Mouse (Mus musculus) midbrain, postnatal 0 days (tissue): ENCODE data around the gene D17H6S53E. TPM values are rescaled to one million over a fixed set of nuclear protein-coding genes. Genes with fewer than 3 reads are reported as not detected.

Experiments
- ATAC-seq: fragments of 200-750 bp; cut with Nextera tagmentation; 2 replicates; pipeline ENCODE4 v1.8.0; 2017; ENCODE audit warnings: moderate number of reproducible peaks, mild to moderate bottlenecking, moderate TSS enrichment, moderate library complexity; ENCODE audit not compliant: low FRiP score
- DNase-seq: peaks from one replicate; pipeline ENCODE4 v3.0.0-alpha.2; 2015; ENCODE audit warnings: low spot score
- H3K27ac ChIP-seq: fragments of 300-500 bp; sonication (generic); 2 replicates; pipeline ENCODE4 v1.5.1; 2014; ENCODE audit warnings: low read depth, mild to moderate bottlenecking, low read length, mixed read lengths
- H3K27me3 ChIP-seq: fragments of 300-500 bp; sonication (generic); 2 replicates; pipeline ENCODE4 v1.6.1; 2014; ENCODE audit warnings: low read length, control low read depth, mixed read lengths; ENCODE audit not compliant: insufficient read depth
- H3K36me3 ChIP-seq: fragments of 300-500 bp; sonication (generic); 2 replicates; pipeline ENCODE4 v1.6.1; 2014; ENCODE audit warnings: low read length, control low read depth, mixed read lengths; ENCODE audit not compliant: insufficient read depth
- H3K4me1 ChIP-seq: fragments of 300-500 bp; sonication (generic); 2 replicates; pipeline ENCODE4 v1.6.1; 2014; ENCODE audit warnings: mild to moderate bottlenecking, control low read depth, antibody characterized with exemption, low read length, mixed read lengths; ENCODE audit not compliant: insufficient read depth
- H3K4me2 ChIP-seq: fragments of 300-500 bp; sonication (generic); 2 replicates; pipeline ENCODE4 v1.6.1; 2014; ENCODE audit warnings: low read depth, mild to moderate bottlenecking, low read length, mixed read lengths; ENCODE audit not compliant: poor library complexity, severe bottlenecking
- H3K4me3 ChIP-seq: fragments of 300-500 bp; sonication (generic); 2 replicates; pipeline ENCODE4 v1.5.1; 2014; ENCODE audit warnings: low read depth, mild to moderate bottlenecking, low read length, moderate library complexity
- H3K9ac ChIP-seq: fragments of 300-500 bp; sonication (generic); replicated peaks from 2 replicates; pipeline ENCODE4 v1.6.1; 2014; ENCODE audit warnings: mild to moderate bottlenecking, low read length, moderate library complexity, mixed read lengths; ENCODE audit not compliant: poor library complexity, severe bottlenecking
- H3K9me3 ChIP-seq: fragments of 300-500 bp; sonication (generic); 2 replicates; pipeline ENCODE4 v1.6.1; 2016; ENCODE audit warnings: low read length, control low read depth
- CTCF ChIP-seq: IDR thresholded peaks from 2 replicates; pipeline ENCODE4 v1.5.1; 2016; ENCODE audit warnings: antibody characterized with exemption, mild to moderate bottlenecking
- WGBS: fragments of 180-500 bp; shearing (Covaris S2); extraction: QIAGEN DNeasy Blood & Tissue Kit; methylation state at CpG from one replicate; pipeline ENCODE4 v1.1.7; 2014; 5-methylcytosine and 5-hydroxymethylcytosine counted together
- polyA plus RNA-seq: library from polyadenylated mRNA; unstranded; fragments of >200 nt; fragmentation: Nextera tagmentation; extraction: Ambion mirVana; gene quantifications from 2 replicates; pipeline ENCODE4 v1.2.1, GENCODE M21; 2015
- total RNA-seq: library from RNA; depleted of rRNA; stranded (reverse); fragments of >200 nt; gene quantifications from 2 replicates; pipeline ENCODE4 v1.2.3, GENCODE M21; 2014

Gene D17H6S53E
- total and polyA plus RNA-seq, 2 experiments from 2014 or later = 9.6 to 28.0 TPM

DNA sequence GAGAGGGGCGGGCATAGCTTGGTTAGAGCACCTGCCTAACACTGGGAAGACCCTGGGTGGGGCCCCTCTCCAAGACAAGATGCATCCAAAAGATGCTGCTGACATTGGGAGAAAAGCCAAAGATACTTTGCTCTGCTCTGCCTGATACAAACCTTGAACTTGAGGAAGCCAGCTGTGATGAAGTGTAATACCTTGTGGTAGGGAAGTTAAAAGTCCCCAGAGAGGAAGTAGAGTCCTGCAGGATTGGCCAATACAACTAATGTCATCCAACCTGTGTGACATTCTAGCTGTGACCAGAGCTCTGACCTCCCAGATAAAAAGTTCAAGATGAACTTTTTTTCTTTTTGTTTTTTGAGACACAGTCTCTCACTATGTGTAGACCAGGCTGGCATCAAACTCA, 1.1 kb upstream of the D17H6S53E start:
- H3K9me3 ChIP-seq = no peaks in the 10 kb centered on the region
- H3K36me3 ChIP-seq = peaks cover 10% of the 10 kb centered on the region
- no peak overlapping the region for H3K27ac ChIP-seq
- WGBS = 96% methylated on average over 1 of the region's 1 CpGs
- no peak overlapping the region for H3K4me3 ChIP-seq
- H3K9ac ChIP-seq = no peak overlapping the region; the same call in 1 of the 2 replicates
- H3K27me3 ChIP-seq = no peaks in the 10 kb centered on the region
- DNase-seq = no peak
- no peak overlapping the region for H3K4me2 ChIP-seq
- no peak for TF ChIP-seq CTCF
- H3K4me1 ChIP-seq = peaks cover 13% of the 10 kb centered on the region
- ATAC-seq = no peak

DNA sequence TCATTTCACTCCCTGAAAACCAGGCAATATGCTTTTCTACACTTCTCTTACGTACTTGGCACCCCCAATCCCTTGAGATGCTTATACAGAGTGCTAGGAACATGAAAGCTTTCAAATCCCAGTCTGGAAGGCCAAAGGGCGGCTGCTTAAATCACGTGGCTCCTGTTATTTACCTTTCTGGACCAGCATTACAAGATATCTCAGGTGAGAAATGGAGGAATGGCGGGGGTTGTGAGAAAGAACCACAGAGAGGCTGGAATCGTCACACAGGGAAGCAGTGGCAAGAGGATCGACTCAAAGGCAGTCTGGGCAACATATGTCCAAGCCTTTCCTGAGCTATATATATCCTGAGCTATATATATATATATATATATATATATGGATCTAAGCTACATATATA, 595 bp upstream of the D17H6S53E start:
- Histone ChIP-seq H3K36me3 (peaks cover 13% of the 10 kb centered on the region), H3K27ac (no peak overlapping the region; the same call in 1 of the 2 replicates), H3K4me2 (peak overlapping the region; percentile 88), H3K27me3 (no peaks in the 10 kb centered on the region), H3K4me3 (peak overlapping the region; percentile 69), H3K9me3 (no peaks in the 10 kb centered on the region), H3K4me1 (peaks cover 13% of the 10 kb centered on the region), H3K9ac (peak overlapping the region; percentile 84)
- no peak for TF ChIP-seq CTCF
- 25% methylated on average over 6 of the region's 6 CpGs for WGBS
- DNase-seq (no peak), ATAC-seq (no peak)

DNA sequence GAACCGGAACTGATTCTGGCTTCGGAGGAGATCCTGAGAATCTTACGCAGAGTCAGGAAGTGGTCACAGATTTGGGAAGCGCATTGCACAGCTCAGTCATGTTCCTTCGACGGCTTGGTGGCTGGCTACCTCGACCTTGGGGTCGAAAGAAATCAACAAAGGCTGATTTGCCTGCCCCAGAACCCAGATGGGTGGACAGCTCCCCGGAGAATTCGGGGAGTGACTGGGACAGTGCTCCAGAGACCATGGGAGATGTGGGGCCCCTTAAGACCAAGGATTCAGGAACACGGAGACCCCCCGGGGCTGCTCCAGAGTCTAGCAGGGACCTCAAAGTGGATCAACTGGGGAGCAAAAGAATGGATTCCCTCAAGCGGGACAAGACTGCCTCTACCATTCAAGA, 844 bp downstream of the D17H6S53E start:
- H3K36me3 ChIP-seq = peaks cover 13% of the 10 kb centered on the region
- no peaks in the 10 kb centered on the region for H3K9me3 ChIP-seq
- peak overlapping the region; percentile 88 for H3K4me2 ChIP-seq
- no peak for DNase-seq
- H3K4me1 ChIP-seq = peaks cover 13% of the 10 kb centered on the region
- no peak for TF ChIP-seq CTCF
- peak overlapping the region; percentile 84 for H3K9ac ChIP-seq
- H3K27ac ChIP-seq = no peak overlapping the region; the same call in 1 of the 2 replicates
- H3K27me3 ChIP-seq = no peaks in the 10 kb centered on the region
- peak overlapping the region; percentile 69 for H3K4me3 ChIP-seq
- ATAC-seq = no peak
- WGBS = 68% methylated on average over 13 of the region's 13 CpGs

DNA sequence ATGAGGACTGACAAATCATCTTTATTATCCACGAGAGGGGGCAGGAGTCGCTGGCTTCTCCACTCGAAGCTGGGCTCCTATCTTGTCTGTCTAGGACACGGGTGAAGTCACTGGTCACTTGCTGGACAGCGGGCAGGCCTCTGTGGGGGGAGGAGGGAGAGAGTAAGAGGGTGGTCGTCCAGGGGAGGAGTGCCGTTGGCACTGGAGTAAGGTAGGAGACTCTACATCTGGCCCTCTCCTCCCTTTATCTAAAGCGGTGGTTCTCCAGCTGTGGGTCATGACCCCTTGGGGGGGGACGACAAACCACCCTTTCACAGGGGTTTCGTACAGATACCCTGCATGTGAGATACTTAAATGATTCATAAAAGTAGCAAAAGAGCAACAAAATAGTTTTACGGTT, 2.8 kb downstream of the D17H6S53E start:
- WGBS = 68% methylated on average over 11 of the region's 11 CpGs
- TF ChIP-seq CTCF = no peak
- DNase-seq (no peak), ATAC-seq (no peak)
- Histone ChIP-seq H3K9me3 (no peaks in the 10 kb centered on the region), H3K27ac (no peak overlapping the region), H3K4me1 (peaks cover 13% of the 10 kb centered on the region), H3K4me3 (no peak overlapping the region), H3K9ac (no peak overlapping the region), H3K36me3 (peaks cover 13% of the 10 kb centered on the region), H3K4me2 (no peak overlapping the region), H3K27me3 (no peaks in the 10 kb centered on the region)

DNA sequence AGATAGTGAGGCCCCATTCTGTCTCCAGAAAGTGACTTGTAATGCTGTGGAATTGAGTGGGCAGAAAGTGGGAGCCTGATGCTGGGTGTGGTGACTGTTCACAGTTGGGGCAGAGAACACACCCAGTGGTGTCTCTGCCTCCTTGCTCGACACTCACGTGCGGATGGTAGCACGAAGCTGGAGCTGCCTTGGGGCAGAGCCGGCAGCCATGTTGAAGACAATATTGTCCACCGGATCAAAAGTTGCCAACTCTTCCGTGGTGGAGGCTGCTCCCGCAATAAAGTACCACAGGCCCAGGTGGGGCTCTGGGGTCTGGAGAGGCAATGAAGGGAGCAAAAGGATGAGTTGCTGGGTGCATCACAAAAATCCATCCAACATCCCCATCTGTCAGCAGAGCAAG, 4.9 kb downstream of the D17H6S53E start:
- H3K4me3 ChIP-seq = no peak overlapping the region
- TF ChIP-seq CTCF = no peak
- H3K9me3 ChIP-seq = no peaks in the 10 kb centered on the region

DNA sequence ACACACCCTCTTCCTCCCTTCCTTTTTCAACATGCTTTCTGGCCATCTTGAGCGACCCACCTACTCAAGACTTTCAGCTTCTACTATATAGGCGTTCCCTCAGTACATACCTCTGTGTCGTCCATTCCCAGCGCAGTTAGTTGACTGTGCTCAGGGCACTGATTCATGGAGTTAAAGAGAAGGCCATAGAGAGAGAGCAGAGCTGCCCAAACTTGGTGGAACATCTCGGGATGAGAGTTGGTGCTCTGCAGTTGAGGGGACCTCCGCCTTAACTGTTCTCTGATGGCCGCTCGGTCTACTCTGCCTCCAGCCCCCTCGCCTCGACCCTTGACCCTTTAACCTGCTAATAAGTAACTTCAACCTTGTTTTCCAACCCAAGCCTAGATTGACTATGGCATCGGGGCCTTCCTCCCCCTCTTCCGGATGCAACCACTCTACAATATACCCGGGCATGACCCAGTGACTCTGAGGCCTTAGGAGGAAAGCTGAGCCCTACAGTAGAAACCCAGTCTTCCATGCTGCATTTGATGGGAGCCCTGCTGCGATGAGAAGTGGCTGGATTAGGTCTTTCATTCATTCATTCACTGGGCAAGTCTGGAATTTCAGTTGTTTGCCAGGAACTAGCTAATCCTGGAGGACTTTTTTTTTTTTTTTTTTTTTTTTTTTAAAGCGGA, 5.5 kb downstream of the D17H6S53E start, which contains the start of gene Apom:
Gene Apom, minus strand, starts transcription at position 551 of the 674 bp plus-strand sequence.
- DNase-seq (no peak), ATAC-seq (no peak)
- no peak for TF ChIP-seq CTCF
- Histone ChIP-seq H3K36me3 (0 out of 2 replicates have a peak, but pooled peaks cover 7% of the 10 kb centered on the region), H3K9ac (no peak within 1 kb of the TSS), H3K27me3 (no peaks in the 10 kb centered on the region), H3K27ac (no peak within 1 kb of the TSS), H3K4me3 (no peak within 1 kb of the TSS), H3K9me3 (no peaks in the 10 kb centered on the region), H3K4me1 (peaks cover 12% of the 10 kb centered on the region), H3K4me2 (no peak within 1 kb of the TSS)
- 86% methylated on average over 15 of the region's 15 CpGs for WGBS

More for the DNA sequence above, 4.9 kb downstream of the D17H6S53E start:
- 0 out of 2 replicates have a peak, but pooled peaks cover 7% of the 10 kb centered on the region for H3K36me3 ChIP-seq
- WGBS = 89% methylated on average over 8 of the region's 8 CpGs
- H3K9ac ChIP-seq = no peak overlapping the region
- DNase-seq (no peak), ATAC-seq (no peak)
- H3K4me2 ChIP-seq = no peak overlapping the region
- H3K27ac ChIP-seq = no peak overlapping the region
- H3K27me3 ChIP-seq = no peaks in the 10 kb centered on the region
- peaks cover 13% of the 10 kb centered on the region for H3K4me1 ChIP-seq
